Mouse (Mus musculus) kidney, embryonic 14.5 days (tissue): ENCODE results near the gene Prcp. TPM values are rescaled to one million over a fixed set of nuclear protein-coding genes. Genes with fewer than 3 reads are reported as not detected.
"Not testable (repeated sequence)": the region's sequence is repeated elsewhere in the genome, so short reads cannot be mapped to it uniquely, and the experiment has no call there.

Source experiments
- ATAC-seq: fragments of 200-750 bp; cut with Nextera tagmentation; 2 replicates; pipeline ENCODE4 v1.8.0; 2017; ENCODE audit warnings: moderate number of reproducible peaks, mild to moderate bottlenecking, moderate TSS enrichment, moderate library complexity; ENCODE audit not compliant: low FRiP score, low TSS enrichment
- H3K27ac ChIP-seq: fragments of 300-500 bp; sonication (generic); 2 replicates; pipeline ENCODE4 v1.5.1; 2014; ENCODE audit warnings: low read depth, mild to moderate bottlenecking, low read length, moderate library complexity, mixed read lengths
- H3K27me3 ChIP-seq: fragments of 300-500 bp; sonication (generic); 2 replicates; pipeline ENCODE4 v1.6.1; 2014; ENCODE audit warnings: mild to moderate bottlenecking, low read length; ENCODE audit not compliant: control insufficient read depth, insufficient read depth
- H3K36me3 ChIP-seq: fragments of 300-500 bp; sonication (generic); 2 replicates; pipeline ENCODE4 v1.6.1; 2014; ENCODE audit warnings: low read length, mixed read lengths; ENCODE audit not compliant: control insufficient read depth, insufficient read depth
- H3K4me1 ChIP-seq: fragments of 300-500 bp; sonication (generic); 2 replicates; pipeline ENCODE4 v1.6.1; 2014; ENCODE audit warnings: low read length, mixed read lengths; ENCODE audit not compliant: control insufficient read depth, insufficient read depth
- H3K4me2 ChIP-seq: fragments of 300-500 bp; sonication (generic); replicated peaks from 2 replicates; pipeline ENCODE4 v1.6.1; 2014; ENCODE audit warnings: low read depth, mild to moderate bottlenecking, low read length
- H3K4me3 ChIP-seq: fragments of 300-500 bp; sonication (generic); 2 replicates; pipeline ENCODE4 v1.5.1; 2014; ENCODE audit warnings: mild to moderate bottlenecking, low read length
- H3K9ac ChIP-seq: fragments of 300-500 bp; sonication (generic); 2 replicates; pipeline ENCODE4 v1.6.1; 2014; ENCODE audit warnings: low read depth, mild to moderate bottlenecking, low read length, moderate library complexity
- H3K9me3 ChIP-seq: fragments of 300-500 bp; sonication (generic); 2 replicates; pipeline ENCODE4 v1.6.1; 2016; ENCODE audit warnings: low read length; ENCODE audit not compliant: control insufficient read depth
- WGBS: fragments of 180-500 bp; shearing (Covaris S2); extraction: QIAGEN DNeasy Blood & Tissue Kit; methylation state at CpG from one replicate; pipeline ENCODE4 v1.1.7; 2014; 5-methylcytosine and 5-hydroxymethylcytosine counted together
- polyA plus RNA-seq: library from polyadenylated mRNA; unstranded; fragments of >200 nt; fragmentation: Nextera tagmentation; extraction: Ambion mirVana; gene quantifications from 2 replicates; pipeline ENCODE4 v1.2.1, GENCODE M21; 2014

Gene Prcp
- polyA plus RNA-seq, 1 experiment from 2014 or later = 24.2 TPM

- ATAC-seq = peak; percentile 95
Measured at GRCm38 (mm10) chr7:92903360-92904038, 29.2 kb downstream of the Prcp start.

GRCm38 (mm10) chr7:92904285-92904684 is 30.0 kb downstream of the Prcp start:
- not testable (repeated sequence) for ATAC-seq, H3K9ac ChIP-seq, H3K4me1 ChIP-seq, H3K27me3 ChIP-seq, H3K36me3 ChIP-seq, H3K4me2 ChIP-seq, H3K27ac ChIP-seq, H3K9me3 ChIP-seq, H3K4me3 ChIP-seq
- 55% methylated on average over 6 of the region's 7 CpGs for WGBS

More at GRCm38 (mm10) chr7:92903360-92904038, 29.2 kb downstream of the Prcp start:
- Histone ChIP-seq H3K27me3 (no peaks in the 10 kb centered on the region), H3K4me3 (no peak overlapping the region), H3K4me2 (no peak overlapping the region), H3K4me1 (no peaks in the 10 kb centered on the region), H3K9ac (no peak overlapping the region), H3K9me3 (no peaks in the 10 kb centered on the region), H3K27ac (no peak overlapping the region), H3K36me3 (no peaks in the 10 kb centered on the region)
- 49% methylated on average over 7 of the region's 7 CpGs for WGBS

GRCm38 (mm10) chr7:92920172-92920856 is 46.0 kb downstream of the Prcp start:
- no peak for ATAC-seq
- Histone ChIP-seq H3K9me3 (no peaks in the 10 kb centered on the region), H3K9ac (no peak overlapping the region), H3K4me1 (no peaks in the 10 kb centered on the region), H3K4me3 (no peak overlapping the region), H3K27ac (no peak overlapping the region), H3K36me3 (no peaks in the 10 kb centered on the region; the same call in 1 of the 2 replicates), H3K4me2 (no peak overlapping the region), H3K27me3 (no peaks in the 10 kb centered on the region)
- WGBS = 79% methylated on average over 6 of the region's 6 CpGs

- Histone ChIP-seq H3K9me3 (no peaks in the 10 kb centered on the region), H3K9ac (no peak overlapping the region), H3K4me2 (no peak overlapping the region), H3K4me1 (no peaks in the 10 kb centered on the region), H3K36me3 (no peaks in the 10 kb centered on the region; the same call in 1 of the 2 replicates), H3K4me3 (no peak overlapping the region), H3K27ac (no peak overlapping the region), H3K27me3 (no peaks in the 10 kb centered on the region)
- ATAC-seq = no peak
- 72% methylated on average over 2 of the region's 2 CpGs for WGBS
Measured at GRCm38 (mm10) chr7:92920857-92921172, 46.5 kb downstream of the Prcp start.

- Histone ChIP-seq H3K36me3 (no peaks in the 10 kb centered on the region), H3K4me3 (no peak overlapping the region), H3K9me3 (no peaks in the 10 kb centered on the region), H3K4me2 (no peak overlapping the region), H3K9ac (no peak overlapping the region), H3K27ac (no peak overlapping the region), H3K4me1 (no peaks in the 10 kb centered on the region), H3K27me3 (no peaks in the 10 kb centered on the region)
- WGBS = 83% methylated on average over 8 of the region's 8 CpGs
- no peak for ATAC-seq
Measured at GRCm38 (mm10) chr7:92932792-92933191, 58.5 kb downstream of the Prcp start.

GRCm38 (mm10) chr7:92933308-92933948 is 59.2 kb downstream of the Prcp start:
- not testable (repeated sequence) for H3K9ac ChIP-seq, H3K27me3 ChIP-seq, H3K27ac ChIP-seq, H3K9me3 ChIP-seq, ATAC-seq, H3K4me2 ChIP-seq, H3K4me1 ChIP-seq, H3K36me3 ChIP-seq, H3K4me3 ChIP-seq
- 70% methylated on average over 4 of the region's 4 CpGs for WGBS

GRCm38 (mm10) chr7:92936747-92937146 is 62.5 kb downstream of the Prcp start:
- Histone ChIP-seq H3K4me3 (no peak overlapping the region), H3K27me3 (no peaks in the 10 kb centered on the region), H3K4me1 (no peaks in the 10 kb centered on the region), H3K27ac (no peak overlapping the region), H3K9ac (no peak overlapping the region), H3K4me2 (no peak overlapping the region), H3K36me3 (no peaks in the 10 kb centered on the region), H3K9me3 (no peaks in the 10 kb centered on the region)
- 68% methylated on average over 5 of the region's 5 CpGs for WGBS
- no peak for ATAC-seq

GRCm38 (mm10) chr7:92937955-92938354 is 63.7 kb downstream of the Prcp start:
- H3K4me2 ChIP-seq = no peak overlapping the region
- ATAC-seq = no peak
- H3K27ac ChIP-seq = no peak overlapping the region

GRCm38 (mm10) chr7:92939776-92940175 is 65.5 kb downstream of the Prcp start:
- no peak overlapping the region for H3K27ac ChIP-seq
- 47% methylated on average over 5 of the region's 5 CpGs for WGBS
- no peak overlapping the region for H3K9ac ChIP-seq
- H3K36me3 ChIP-seq = no peaks in the 10 kb centered on the region
- no peaks in the 10 kb centered on the region for H3K9me3 ChIP-seq
- H3K27me3 ChIP-seq = no peaks in the 10 kb centered on the region
- H3K4me3 ChIP-seq = no peak overlapping the region
- H3K4me2 ChIP-seq = no peak overlapping the region
- no peaks in the 10 kb centered on the region for H3K4me1 ChIP-seq
- no peak for ATAC-seq

More at GRCm38 (mm10) chr7:92937955-92938354, 63.7 kb downstream of the Prcp start:
- Histone ChIP-seq H3K4me3 (no peak overlapping the region), H3K4me1 (no peaks in the 10 kb centered on the region), H3K9me3 (no peaks in the 10 kb centered on the region), H3K9ac (no peak overlapping the region), H3K36me3 (no peaks in the 10 kb centered on the region), H3K27me3 (no peaks in the 10 kb centered on the region)
- 23% methylated on average over 6 of the region's 6 CpGs for WGBS
